Mouse (Mus musculus): ENCODE data around the gene Zfp286.

GRCm38 (mm10) chr11:62813497-62813896, 24.2 kb upstream of the Zfp286 start:
- TF ChIP-seq CTCF (IDR thresholded peaks at IDR 0.05; ENCODE audit: extremely low read depth, insufficient read depth, low read length): no peak
- TF ChIP-seq POLR2A (IDR thresholded peaks at IDR 0.05; ENCODE audit: extremely low read depth, insufficient read depth, low read length): no peak
